Mouse (Mus musculus): ENCODE results near the gene Spice1. TPM values are rescaled to one million over a fixed set of nuclear protein-coding genes. Genes with fewer than 3 reads are reported as not detected.

Spice1 gene
- polyA plus RNA-seq, 1 experiment from 2014 or later: 12.7 TPM

- H3K27ac ChIP-seq (ENCODE audit: low read depth, low read length): no peak overlapping the region
These were observed 18.3 kb upstream of the Spice1 start for GRCm38 (mm10) chr16:44328644-44329043.

GRCm38 (mm10) chr16:44330657-44331056, 16.3 kb upstream of the Spice1 start:
- Histone ChIP-seq H3K4me3 (ENCODE audit: low read length) (no peak overlapping the region), H3K4me2 (ENCODE audit: low read length) (peak overlapping the region; percentile 98; the same call in 1 of the 2 replicates)
- 80% methylated on average over 9 of the region's 9 CpGs for WGBS

More at GRCm38 (mm10) chr16:44328644-44329043, 18.3 kb upstream of the Spice1 start:
- Histone ChIP-seq H3K4me1 (ENCODE audit: control insufficient read depth, insufficient read depth, low read depth, low read length) (peaks cover 11% of the 10 kb centered on the region), H3K9me3 (ENCODE audit: control insufficient read depth, low read length) (no peaks in the 10 kb centered on the region), H3K27me3 (replicated peaks; ENCODE audit: control insufficient read depth, insufficient read depth, low read length) (no peaks in the 10 kb centered on the region; the same call in 1 of the 2 replicates), H3K4me2 (ENCODE audit: low read length) (no peak overlapping the region), H3K4me3 (ENCODE audit: low read length) (no peak overlapping the region), H3K9ac (ENCODE audit: low read depth, low read length) (no peak overlapping the region), H3K36me3 (ENCODE audit: control insufficient read depth, insufficient read depth, low read length) (no peaks in the 10 kb centered on the region)
- no peak for ATAC-seq
- 81% methylated on average over 4 of the region's 4 CpGs for WGBS

GRCm38 (mm10) chr16:44331154-44331553, 15.8 kb upstream of the Spice1 start:
- peak overlapping the region; percentile 79 for H3K4me3 ChIP-seq (ENCODE audit: low read length)

More at GRCm38 (mm10) chr16:44330657-44331056, 16.3 kb upstream of the Spice1 start:
- H3K36me3 ChIP-seq (ENCODE audit: control insufficient read depth, insufficient read depth, low read length): no peaks in the 10 kb centered on the region
- H3K9me3 ChIP-seq (ENCODE audit: control insufficient read depth, low read length): no peaks in the 10 kb centered on the region
- peaks cover 11% of the 10 kb centered on the region for H3K4me1 ChIP-seq (ENCODE audit: control insufficient read depth, insufficient read depth, low read depth, low read length)
- no peak for ATAC-seq
- no peak overlapping the region for H3K27ac ChIP-seq (ENCODE audit: low read depth, low read length)
- no peak overlapping the region for H3K9ac ChIP-seq (ENCODE audit: low read depth, low read length)
- peaks cover 4% of the 10 kb centered on the region for H3K27me3 ChIP-seq (replicated peaks; ENCODE audit: control insufficient read depth, insufficient read depth, low read length)

GRCm38 (mm10) chr16:44331671-44331994, 15.3 kb upstream of the Spice1 start:
- WGBS: 12% methylated on average over 6 of the region's 6 CpGs
- Histone ChIP-seq H3K27me3 (replicated peaks; ENCODE audit: control insufficient read depth, insufficient read depth, low read length) (peaks cover 4% of the 10 kb centered on the region), H3K27ac (ENCODE audit: low read depth, low read length) (peak overlapping the region; percentile 73), H3K4me3 (ENCODE audit: low read length) (peak overlapping the region; percentile 79), H3K4me2 (ENCODE audit: low read length) (peak overlapping the region; percentile 98), H3K36me3 (ENCODE audit: control insufficient read depth, insufficient read depth, low read length) (no peaks in the 10 kb centered on the region), H3K9ac (ENCODE audit: low read depth, low read length) (peak overlapping the region; percentile 87), H3K9me3 (ENCODE audit: control insufficient read depth, low read length) (no peaks in the 10 kb centered on the region), H3K4me1 (ENCODE audit: control insufficient read depth, insufficient read depth, low read depth, low read length) (peaks cover 11% of the 10 kb centered on the region)
- peak; percentile 71 for ATAC-seq

More at GRCm38 (mm10) chr16:44331154-44331553, 15.8 kb upstream of the Spice1 start:
- Histone ChIP-seq H3K27ac (ENCODE audit: low read depth, low read length) (no peak overlapping the region), H3K4me1 (ENCODE audit: control insufficient read depth, insufficient read depth, low read depth, low read length) (peaks cover 11% of the 10 kb centered on the region), H3K9me3 (ENCODE audit: control insufficient read depth, low read length) (no peaks in the 10 kb centered on the region), H3K4me2 (ENCODE audit: low read length) (peak overlapping the region; percentile 98), H3K9ac (ENCODE audit: low read depth, low read length) (no peak overlapping the region), H3K36me3 (ENCODE audit: control insufficient read depth, insufficient read depth, low read length) (no peaks in the 10 kb centered on the region), H3K27me3 (replicated peaks; ENCODE audit: control insufficient read depth, insufficient read depth, low read length) (peaks cover 4% of the 10 kb centered on the region)
- peak; percentile 35 for ATAC-seq
- WGBS: 16% methylated on average over 9 of the region's 9 CpGs

- H3K9me3 ChIP-seq (ENCODE audit: control insufficient read depth, low read length): no peaks in the 10 kb centered on the region
- H3K36me3 ChIP-seq (ENCODE audit: control insufficient read depth, insufficient read depth, low read length): no peaks in the 10 kb centered on the region
- H3K9ac ChIP-seq (ENCODE audit: low read depth, low read length): peak overlapping the region; percentile 87
- peak; percentile 80 for ATAC-seq
- H3K27ac ChIP-seq (ENCODE audit: low read depth, low read length): peak overlapping the region; percentile 73
- H3K4me3 ChIP-seq (ENCODE audit: low read length): peak overlapping the region; percentile 79
- under 1% methylated on average over 58 of the region's 60 CpGs for WGBS
- H3K4me1 ChIP-seq (ENCODE audit: control insufficient read depth, insufficient read depth, low read depth, low read length): peaks cover 11% of the 10 kb centered on the region
- peak overlapping the region; percentile 98 for H3K4me2 ChIP-seq (ENCODE audit: low read length)
- peaks cover 4% of the 10 kb centered on the region for H3K27me3 ChIP-seq (replicated peaks; ENCODE audit: control insufficient read depth, insufficient read depth, low read length)
These were observed 14.7 kb upstream of the Spice1 start for GRCm38 (mm10) chr16:44331995-44332860.

GRCm38 (mm10) chr16:44332861-44333284, 14.0 kb upstream of the Spice1 start, which contains the start of gene Sidt1:
Gene Sidt1 (minus strand): TSS chr16:44333196.
- Histone ChIP-seq H3K4me1 (ENCODE audit: control insufficient read depth, insufficient read depth, low read depth, low read length) (peaks cover 11% of the 10 kb centered on the region), H3K27ac (ENCODE audit: low read depth, low read length) (peak within 1 kb of the TSS; percentile 73), H3K4me3 (ENCODE audit: low read length) (peak within 1 kb of the TSS; percentile 79), H3K4me2 (ENCODE audit: low read length) (peak within 1 kb of the TSS; percentile 98), H3K9me3 (ENCODE audit: control insufficient read depth, low read length) (no peaks in the 10 kb centered on the region), H3K27me3 (replicated peaks; ENCODE audit: control insufficient read depth, insufficient read depth, low read length) (peaks cover 4% of the 10 kb centered on the region), H3K36me3 (ENCODE audit: control insufficient read depth, insufficient read depth, low read length) (no peaks in the 10 kb centered on the region), H3K9ac (ENCODE audit: low read depth, low read length) (peak within 1 kb of the TSS; percentile 87)
- peak; percentile 21 for ATAC-seq
- WGBS: 9% methylated on average over 15 of the region's 15 CpGs

- ATAC-seq: no peak
- Histone ChIP-seq H3K36me3 (ENCODE audit: control insufficient read depth, insufficient read depth, low read length) (no peaks in the 10 kb centered on the region), H3K9ac (ENCODE audit: low read depth, low read length) (no peak overlapping the region), H3K4me1 (ENCODE audit: control insufficient read depth, insufficient read depth, low read depth, low read length) (no peaks in the 10 kb centered on the region), H3K9me3 (ENCODE audit: control insufficient read depth, low read length) (no peaks in the 10 kb centered on the region), H3K27me3 (replicated peaks; ENCODE audit: control insufficient read depth, insufficient read depth, low read length) (peaks cover 4% of the 10 kb centered on the region), H3K4me2 (ENCODE audit: low read length) (no peak overlapping the region), H3K4me3 (ENCODE audit: low read length) (no peak overlapping the region), H3K27ac (ENCODE audit: low read depth, low read length) (no peak overlapping the region)
These were observed 9.4 kb upstream of the Spice1 start for GRCm38 (mm10) chr16:44337541-44337940.

- Histone ChIP-seq H3K9ac (ENCODE audit: low read depth, low read length) (no peak overlapping the region), H3K9me3 (ENCODE audit: control insufficient read depth, low read length) (no peaks in the 10 kb centered on the region), H3K4me2 (ENCODE audit: low read length) (no peak overlapping the region), H3K27me3 (replicated peaks; ENCODE audit: control insufficient read depth, insufficient read depth, low read length) (no peaks in the 10 kb centered on the region), H3K4me1 (ENCODE audit: control insufficient read depth, insufficient read depth, low read depth, low read length) (peaks cover 6% of the 10 kb centered on the region; the same call in 1 of the 2 replicates), H3K36me3 (ENCODE audit: control insufficient read depth, insufficient read depth, low read length) (no peaks in the 10 kb centered on the region), H3K27ac (ENCODE audit: low read depth, low read length) (no peak overlapping the region), H3K4me3 (ENCODE audit: low read length) (no peak overlapping the region)
- WGBS: 93% methylated on average over 4 of the region's 4 CpGs
- ATAC-seq: no peak
These were observed 3.0 kb downstream of the Spice1 start for GRCm38 (mm10) chr16:44349801-44350397.

GRCm38 (mm10) chr16:44356291-44356690, 9.4 kb downstream of the Spice1 start:
- no peak overlapping the region for H3K9ac ChIP-seq (ENCODE audit: low read depth, low read length)
- no peak for ATAC-seq
- no peak overlapping the region for H3K4me3 ChIP-seq (ENCODE audit: low read length)
- 86% methylated on average over 7 of the region's 7 CpGs for WGBS
- no peaks in the 10 kb centered on the region for H3K9me3 ChIP-seq (ENCODE audit: control insufficient read depth, low read length)
- no peaks in the 10 kb centered on the region for H3K27me3 ChIP-seq (replicated peaks; ENCODE audit: control insufficient read depth, insufficient read depth, low read length)
- no peak overlapping the region for H3K4me2 ChIP-seq (ENCODE audit: low read length)
- no peaks in the 10 kb centered on the region for H3K4me1 ChIP-seq (ENCODE audit: control insufficient read depth, insufficient read depth, low read depth, low read length)
- no peak overlapping the region for H3K27ac ChIP-seq (ENCODE audit: low read depth, low read length)
- no peaks in the 10 kb centered on the region for H3K36me3 ChIP-seq (ENCODE audit: control insufficient read depth, insufficient read depth, low read length)
